Mouse (Mus musculus) erythroblast, embryonic 14.5 days (primary cell): ENCODE measurements at regions not wholly inside any gene's neighbourhood (a gene's known extent, or its start where the extent isn't known, plus 50 kb on each side); places are given as distances from the start of the nearest gene placed in this dataset.

ENCODE experiments used
- GATA1 ChIP-seq: IDR thresholded peaks from 2 replicates; pipeline ENCODE4 v1.6.1; 2012; ENCODE audit warnings: low read length, inconsistent platforms, mixed read lengths
- TAL1 ChIP-seq: IDR thresholded peaks from 3 replicates; pipeline ENCODE4 v1.6.1; 2012; ENCODE audit warnings: low read length, inconsistent platforms, mixed read lengths

GRCm38 (mm10) chr3:60332460-60332859, 140.2 kb upstream of the Mbnl1 start:
- TF ChIP-seq GATA1 (no peak), TAL1 (no peak)
